Mouse (Mus musculus) C2C12 (cell line): Measurements from ENCODE around the gene Dtx1.

ENCODE experiments used
- CEBPB ChIP-seq: IDR thresholded peaks from one replicate; pipeline ENCODE4 v1.6.1; 2011; ENCODE audit warnings: low read depth, mild to moderate bottlenecking, control low read depth, moderate library complexity
- CTCF ChIP-seq: IDR thresholded peaks from one replicate; pipeline ENCODE4 v1.5.1; 2011; ENCODE audit not compliant: control insufficient read depth, insufficient read depth, insufficient read length
- FOSL1 ChIP-seq: IDR thresholded peaks from one replicate; pipeline ENCODE4 v1.8.0; 2011; ENCODE audit warnings: mild to moderate bottlenecking, low read length; ENCODE audit not compliant: poor library complexity, insufficient read depth, severe bottlenecking
- MAX ChIP-seq: IDR thresholded peaks from one replicate; pipeline ENCODE4 v1.6.1; 2011; ENCODE audit warnings: mild to moderate bottlenecking, control low read depth
- MYOD1 ChIP-seq: IDR thresholded peaks from one replicate; pipeline ENCODE4 v1.6.1; 2011; ENCODE audit warnings: low read depth; ENCODE audit not compliant: control insufficient read depth, insufficient read length
- MYOG ChIP-seq: IDR thresholded peaks from one replicate; pipeline ENCODE4 v1.6.1; 2011; ENCODE audit not compliant: control insufficient read depth, insufficient read length; ENCODE audit errors: extremely low read depth
- USF1 ChIP-seq: IDR thresholded peaks from one replicate; pipeline ENCODE4 v1.6.1; 2011; ENCODE audit warnings: low read depth, mild to moderate bottlenecking, control low read depth, moderate library complexity

DNA sequence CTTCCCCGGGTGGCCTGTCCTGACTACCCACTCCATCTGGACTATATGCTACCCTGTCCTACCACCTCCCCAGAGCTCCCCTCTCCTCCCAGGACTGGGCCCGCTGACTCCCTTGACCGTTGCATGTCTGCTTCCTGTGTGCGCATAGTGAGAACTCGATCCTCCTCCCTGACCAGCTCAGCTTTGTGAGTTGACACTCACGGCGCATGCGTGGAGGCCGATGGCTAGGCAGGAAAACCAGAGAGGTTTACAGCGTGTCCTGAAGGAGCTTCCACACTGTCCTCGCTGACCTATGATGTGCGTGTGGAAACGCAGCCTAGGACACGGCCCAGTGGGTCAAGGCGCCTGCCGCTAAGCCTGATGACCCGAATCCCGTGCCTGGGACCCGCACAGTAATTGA lies 19.7 kb downstream of the Dtx1 start:
- TF ChIP-seq CTCF (no peak), USF1 (no peak), MAX (no peak), CEBPB (no peak), MYOG (no peak), FOSL1 (no peak), MYOD1 (no peak)
